Mouse (Mus musculus): ENCODE results near the gene 1700025G04Rik. TPM values are rescaled to one million over a fixed set of nuclear protein-coding genes. Genes with fewer than 3 reads are reported as not detected.
A peak's percentile ranks its signal among the peaks of the same experiment; 100 is the strongest.

The 1700025G04Rik gene
- polyA plus RNA-seq (2015; fragmentation: Nextera tagmentation; extraction: Ambion mirVana): 20.6 and 22.9 TPM in 2 replicates

GRCm38 (mm10) chr1:152090018-152090553 lies at the start of gene 1700025G04Rik:
TSS of gene 1700025G04Rik (minus strand) at chr1:152090125.
- Histone ChIP-seq H3K27ac (replicated peaks) (peak within 1 kb of the TSS; percentile 94), H3K9me3 (ENCODE audit: control insufficient read depth, low read length) (no peaks in the 10 kb centered on the region), H3K36me3 (ENCODE audit: control insufficient read depth, insufficient read depth, low read length) (no peaks in the 10 kb centered on the region), H3K4me2 (replicated peaks; ENCODE audit: low read depth) (peak within 1 kb of the TSS; percentile 91), H3K27me3 (ENCODE audit: control insufficient read depth, insufficient read depth, low read length) (no peaks in the 10 kb centered on the region), H3K4me3 (ENCODE audit: low read depth, low read length) (peak within 1 kb of the TSS; percentile 95), H3K4me1 (replicated peaks; ENCODE audit: control insufficient read depth, insufficient read depth) (peaks cover 8% of the 10 kb centered on the region; the same call in 1 of the 2 replicates), H3K9ac (ENCODE audit: low read length) (peak within 1 kb of the TSS; percentile 92)
- DNase-seq (ENCODE audit: low spot score): peak; percentile 88
- peak; percentile 93 for ATAC-seq (ENCODE audit: low FRiP score, low TSS enrichment)
- TF ChIP-seq EP300 (optimal IDR thresholded peaks at IDR 0.05): no peak
- TF ChIP-seq CTCF (IDR thresholded peaks at IDR 0.05; ENCODE audit: low read depth): no peak
- WGBS: 0% methylated on average over 17 of the region's 66 CpGs

- ATAC-seq (ENCODE audit: low FRiP score, low TSS enrichment) (no peak), DNase-seq (ENCODE audit: low spot score) (no peak)
- H3K27me3 ChIP-seq (ENCODE audit: control insufficient read depth, insufficient read depth, low read length): no peaks in the 10 kb centered on the region
- no peaks in the 10 kb centered on the region; the same call in 1 of the 2 replicates for H3K9me3 ChIP-seq (ENCODE audit: control insufficient read depth, low read length)
- H3K4me2 ChIP-seq (replicated peaks; ENCODE audit: low read depth): no peak overlapping the region
- 75% methylated on average over 4 of the region's 4 CpGs for WGBS
- no peak overlapping the region for H3K9ac ChIP-seq (ENCODE audit: low read length)
- no peak overlapping the region for H3K4me3 ChIP-seq (ENCODE audit: low read depth, low read length)
- no peak overlapping the region for H3K27ac ChIP-seq (replicated peaks)
- no peaks in the 10 kb centered on the region for H3K4me1 ChIP-seq (replicated peaks; ENCODE audit: control insufficient read depth, insufficient read depth)
- TF ChIP-seq CTCF (IDR thresholded peaks at IDR 0.05; ENCODE audit: low read depth) (no peak), EP300 (optimal IDR thresholded peaks at IDR 0.05) (no peak)
- no peaks in the 10 kb centered on the region for H3K36me3 ChIP-seq (ENCODE audit: control insufficient read depth, insufficient read depth, low read length)
Observed at GRCm38 (mm10) chr1:152139496-152139895, 49.6 kb upstream of the 1700025G04Rik start.

DNA sequence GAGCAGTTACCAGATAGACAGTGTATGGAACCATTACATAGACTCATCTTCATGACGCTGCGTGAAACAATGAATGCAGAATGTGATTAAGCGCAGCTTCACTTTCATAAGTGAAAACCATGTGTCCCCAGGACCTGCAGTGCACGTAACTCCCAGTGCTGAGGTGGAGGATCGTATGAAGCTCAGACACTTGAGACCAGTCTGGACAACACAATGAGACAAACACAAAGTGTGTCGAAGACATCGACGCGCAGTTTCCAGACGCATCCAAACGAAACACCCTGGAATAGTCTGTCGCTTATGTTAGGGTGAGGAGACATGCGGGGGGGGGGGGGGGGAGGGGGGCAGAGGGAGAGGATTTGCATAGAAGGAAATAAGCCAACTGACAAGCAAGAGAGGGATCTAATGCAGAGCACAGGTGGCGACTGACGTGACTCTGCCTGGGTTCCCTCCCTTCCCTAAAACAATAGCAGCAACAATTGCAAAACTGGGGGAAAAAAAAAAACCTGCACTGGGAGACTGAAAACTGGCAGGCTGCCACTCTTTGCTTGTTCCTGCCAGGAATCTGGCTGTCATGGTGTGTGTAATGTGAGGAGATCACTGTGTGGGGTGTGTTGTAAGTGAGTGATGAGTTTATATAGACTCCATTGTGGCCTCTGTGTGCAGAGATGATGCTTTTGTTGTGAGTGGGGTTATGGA lies 40.3 kb upstream of the 1700025G04Rik start:
- no peaks in the 10 kb centered on the region for H3K4me1 ChIP-seq (replicated peaks; ENCODE audit: control insufficient read depth, insufficient read depth)
- TF ChIP-seq CTCF (IDR thresholded peaks at IDR 0.05; ENCODE audit: low read depth): no peak
- TF ChIP-seq EP300 (optimal IDR thresholded peaks at IDR 0.05): no peak
- 66% methylated on average over 14 of the region's 15 CpGs for WGBS
- H3K9ac ChIP-seq (ENCODE audit: low read length): no peak overlapping the region
- no peak overlapping the region for H3K4me2 ChIP-seq (replicated peaks; ENCODE audit: low read depth)
- DNase-seq (ENCODE audit: low spot score): peak; percentile 20
- no peak overlapping the region for H3K4me3 ChIP-seq (ENCODE audit: low read depth, low read length)
- H3K9me3 ChIP-seq (ENCODE audit: control insufficient read depth, low read length): no peaks in the 10 kb centered on the region
- H3K27ac ChIP-seq (replicated peaks): no peak overlapping the region
- H3K27me3 ChIP-seq (ENCODE audit: control insufficient read depth, insufficient read depth, low read length): no peaks in the 10 kb centered on the region
- H3K36me3 ChIP-seq (ENCODE audit: control insufficient read depth, insufficient read depth, low read length): no peaks in the 10 kb centered on the region
- ATAC-seq (ENCODE audit: low FRiP score, low TSS enrichment): no peak

DNA sequence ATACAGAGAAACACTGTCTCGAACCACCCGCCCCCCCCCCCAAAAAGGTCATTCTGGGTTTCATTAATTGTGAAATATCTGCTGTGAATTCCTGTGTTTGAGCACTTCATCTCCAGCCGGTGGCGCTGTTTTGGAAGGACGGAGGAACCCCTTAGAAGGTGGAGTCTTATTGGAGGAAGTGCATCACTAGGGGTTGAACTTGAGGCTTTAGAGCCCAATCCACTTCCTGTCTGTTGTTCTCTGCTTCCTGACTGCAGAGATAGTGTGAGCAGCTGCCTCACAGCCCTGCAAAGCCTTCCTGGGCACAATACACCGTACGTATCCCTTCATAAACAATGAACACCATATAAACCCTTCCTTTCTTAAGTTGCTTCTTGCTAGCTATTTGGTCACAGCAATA lies 35.5 kb upstream of the 1700025G04Rik start:
- ATAC-seq (ENCODE audit: low FRiP score, low TSS enrichment) (no peak), DNase-seq (ENCODE audit: low spot score) (no peak)
- H3K27me3 ChIP-seq (ENCODE audit: control insufficient read depth, insufficient read depth, low read length): no peaks in the 10 kb centered on the region
- H3K36me3 ChIP-seq (ENCODE audit: control insufficient read depth, insufficient read depth, low read length): no peaks in the 10 kb centered on the region
- no peak overlapping the region for H3K27ac ChIP-seq (replicated peaks)
- WGBS: 88% methylated on average over 7 of the region's 7 CpGs
- no peak overlapping the region for H3K9ac ChIP-seq (ENCODE audit: low read length)
- no peaks in the 10 kb centered on the region for H3K4me1 ChIP-seq (replicated peaks; ENCODE audit: control insufficient read depth, insufficient read depth)
- TF ChIP-seq EP300 (optimal IDR thresholded peaks at IDR 0.05): no peak
- no peak for TF ChIP-seq CTCF (IDR thresholded peaks at IDR 0.05; ENCODE audit: low read depth)
- H3K4me3 ChIP-seq (ENCODE audit: low read depth, low read length): no peak overlapping the region
- H3K9me3 ChIP-seq (ENCODE audit: control insufficient read depth, low read length): no peaks in the 10 kb centered on the region
- H3K4me2 ChIP-seq (replicated peaks; ENCODE audit: low read depth): no peak overlapping the region

- WGBS: 97% methylated on average over 1 of the region's 1 CpGs
- DNase-seq (ENCODE audit: low spot score) (no peak), ATAC-seq (ENCODE audit: low FRiP score, low TSS enrichment) (no peak)
- no peak overlapping the region for H3K9ac ChIP-seq (ENCODE audit: low read length)
- H3K36me3 ChIP-seq (ENCODE audit: control insufficient read depth, insufficient read depth, low read length): no peaks in the 10 kb centered on the region
- no peaks in the 10 kb centered on the region for H3K27me3 ChIP-seq (ENCODE audit: control insufficient read depth, insufficient read depth, low read length)
- H3K4me2 ChIP-seq (replicated peaks; ENCODE audit: low read depth): no peak overlapping the region
- no peak overlapping the region for H3K4me3 ChIP-seq (ENCODE audit: low read depth, low read length)
- H3K9me3 ChIP-seq (ENCODE audit: control insufficient read depth, low read length): no peaks in the 10 kb centered on the region
- no peak overlapping the region for H3K27ac ChIP-seq (replicated peaks)
- H3K4me1 ChIP-seq (replicated peaks; ENCODE audit: control insufficient read depth, insufficient read depth): no peaks in the 10 kb centered on the region
- no peak for TF ChIP-seq EP300 (optimal IDR thresholded peaks at IDR 0.05)
- no peak for TF ChIP-seq CTCF (IDR thresholded peaks at IDR 0.05; ENCODE audit: low read depth)
Observed at GRCm38 (mm10) chr1:152110123-152110522, 20.2 kb upstream of the 1700025G04Rik start.

DNA sequence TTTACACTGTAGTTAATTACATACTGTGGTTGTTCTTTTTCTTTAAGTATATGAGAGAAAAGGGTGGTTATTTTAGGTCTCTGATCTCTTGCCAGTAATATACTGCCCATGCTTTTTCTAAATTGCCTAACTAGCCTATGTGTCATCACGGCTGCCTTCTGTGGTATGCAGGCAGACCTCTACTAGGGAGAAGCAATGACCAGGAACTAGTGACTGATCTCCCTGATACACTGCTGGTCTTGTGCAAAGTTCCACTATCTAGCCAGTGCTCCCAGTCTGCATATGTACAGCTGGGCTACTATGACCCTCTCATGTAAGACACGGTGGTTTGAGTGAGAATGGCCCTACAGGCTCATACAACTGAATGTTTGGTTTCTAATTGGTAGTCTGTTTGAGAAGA lies 16.2 kb upstream of the 1700025G04Rik start:
- ATAC-seq (ENCODE audit: low FRiP score, low TSS enrichment) (no peak), DNase-seq (ENCODE audit: low spot score) (no peak)
- no peak overlapping the region for H3K4me3 ChIP-seq (ENCODE audit: low read depth, low read length)
- TF ChIP-seq EP300 (optimal IDR thresholded peaks at IDR 0.05) (no peak), CTCF (IDR thresholded peaks at IDR 0.05; ENCODE audit: low read depth) (no peak)
- H3K9ac ChIP-seq (ENCODE audit: low read length): no peak overlapping the region
- no peaks in the 10 kb centered on the region for H3K27me3 ChIP-seq (ENCODE audit: control insufficient read depth, insufficient read depth, low read length)
- H3K4me1 ChIP-seq (replicated peaks; ENCODE audit: control insufficient read depth, insufficient read depth): no peaks in the 10 kb centered on the region
- H3K9me3 ChIP-seq (ENCODE audit: control insufficient read depth, low read length): no peaks in the 10 kb centered on the region
- H3K36me3 ChIP-seq (ENCODE audit: control insufficient read depth, insufficient read depth, low read length): no peaks in the 10 kb centered on the region
- H3K27ac ChIP-seq (replicated peaks): no peak overlapping the region
- 64% methylated on average over 2 of the region's 2 CpGs for WGBS
- no peak overlapping the region for H3K4me2 ChIP-seq (replicated peaks; ENCODE audit: low read depth)
